Mouse (Mus musculus): ENCODE data around the gene Prep.

The Prep gene

GRCm38 (mm10) chr10:45104535-45105079 is 37.6 kb downstream of the Prep start:
- in situ Hi-C loops (cut with MboI; ENCODE audit: low pct_unique_long_range_greater_than_20kb in 1 of 2, low sequenced_read_pairs in 2 of 2, unreplicated experiment in 1 of 2) = no loop called here

- in situ Hi-C loops (cut with MboI; ENCODE audit: low pct_unique_long_range_greater_than_20kb in 1 of 2, low sequenced_read_pairs in 2 of 2, unreplicated experiment in 1 of 2) = no loop called here
Observed at GRCm38 (mm10) chr10:45106541-45106940, 39.5 kb downstream of the Prep start.

GRCm38 (mm10) chr10:45107313-45107712 is 40.3 kb downstream of the Prep start:
- in situ Hi-C loops (cut with MboI; ENCODE audit: low pct_unique_long_range_greater_than_20kb in 1 of 2, low sequenced_read_pairs in 2 of 2, unreplicated experiment in 1 of 2) = no loop called here

- in situ Hi-C loops (cut with MboI; ENCODE audit: low pct_unique_long_range_greater_than_20kb in 1 of 2, low sequenced_read_pairs in 2 of 2, unreplicated experiment in 1 of 2) = no loop called here
Observed at GRCm38 (mm10) chr10:45109041-45109440, 42.0 kb downstream of the Prep start.

- in situ Hi-C loops (cut with MboI; ENCODE audit: low pct_unique_long_range_greater_than_20kb in 1 of 2, low sequenced_read_pairs in 2 of 2, unreplicated experiment in 1 of 2) = no loop called here
Observed at GRCm38 (mm10) chr10:45109974-45110373, 43.0 kb downstream of the Prep start.

GRCm38 (mm10) chr10:45112927-45113326 is 45.9 kb downstream of the Prep start:
- in situ Hi-C loops (cut with MboI; ENCODE audit: low pct_unique_long_range_greater_than_20kb in 1 of 2, low sequenced_read_pairs in 2 of 2, unreplicated experiment in 1 of 2) = no loop called here

- in situ Hi-C loops (cut with MboI; ENCODE audit: low pct_unique_long_range_greater_than_20kb in 1 of 2, low sequenced_read_pairs in 2 of 2, unreplicated experiment in 1 of 2) = no loop called here
Observed at GRCm38 (mm10) chr10:45114462-45114861, 47.5 kb downstream of the Prep start.

- in situ Hi-C loops (cut with MboI; ENCODE audit: low pct_unique_long_range_greater_than_20kb in 1 of 2, low sequenced_read_pairs in 2 of 2, unreplicated experiment in 1 of 2) = no loop called here
Observed at GRCm38 (mm10) chr10:45116832-45117231, 49.8 kb downstream of the Prep start.

GRCm38 (mm10) chr10:45118389-45118788 is 51.4 kb downstream of the Prep start:
- in situ Hi-C loops (cut with MboI; ENCODE audit: low pct_unique_long_range_greater_than_20kb in 1 of 2, low sequenced_read_pairs in 2 of 2, unreplicated experiment in 1 of 2) = no loop called here

GRCm38 (mm10) chr10:45121637-45122036 is 54.6 kb downstream of the Prep start:
- in situ Hi-C loops (cut with MboI; ENCODE audit: low pct_unique_long_range_greater_than_20kb in 1 of 2, low sequenced_read_pairs in 2 of 2, unreplicated experiment in 1 of 2) = no loop called here

- in situ Hi-C loops (cut with MboI; ENCODE audit: low pct_unique_long_range_greater_than_20kb in 1 of 2, low sequenced_read_pairs in 2 of 2, unreplicated experiment in 1 of 2) = no loop called here
Observed at GRCm38 (mm10) chr10:45122476-45122875, 55.5 kb downstream of the Prep start.

GRCm38 (mm10) chr10:45123011-45123410 is 56.0 kb downstream of the Prep start:
- in situ Hi-C loops (cut with MboI; ENCODE audit: low pct_unique_long_range_greater_than_20kb in 1 of 2, low sequenced_read_pairs in 2 of 2, unreplicated experiment in 1 of 2) = no loop called here

- in situ Hi-C loops (cut with MboI; ENCODE audit: low pct_unique_long_range_greater_than_20kb in 1 of 2, low sequenced_read_pairs in 2 of 2, unreplicated experiment in 1 of 2) = no loop called here
Observed at GRCm38 (mm10) chr10:45129105-45129504, 62.1 kb downstream of the Prep start.

- in situ Hi-C loops (cut with MboI; ENCODE audit: low pct_unique_long_range_greater_than_20kb in 1 of 2, low sequenced_read_pairs in 2 of 2, unreplicated experiment in 1 of 2) = no loop called here
Observed at GRCm38 (mm10) chr10:45130004-45130403, 63.0 kb downstream of the Prep start.

GRCm38 (mm10) chr10:45132371-45132770 is 65.4 kb downstream of the Prep start:
- in situ Hi-C loops (cut with MboI; ENCODE audit: low pct_unique_long_range_greater_than_20kb in 1 of 2, low sequenced_read_pairs in 2 of 2, unreplicated experiment in 1 of 2) = no loop called here

GRCm38 (mm10) chr10:45136806-45137205 is 69.8 kb downstream of the Prep start:
- in situ Hi-C loops (cut with MboI; ENCODE audit: low pct_unique_long_range_greater_than_20kb in 1 of 2, low sequenced_read_pairs in 2 of 2, unreplicated experiment in 1 of 2) = no loop called here

GRCm38 (mm10) chr10:45139910-45140309 is 72.9 kb downstream of the Prep start:
- in situ Hi-C loops (cut with MboI; ENCODE audit: low pct_unique_long_range_greater_than_20kb in 1 of 2, low sequenced_read_pairs in 2 of 2, unreplicated experiment in 1 of 2) = no loop called here

- in situ Hi-C loops (cut with MboI; ENCODE audit: low pct_unique_long_range_greater_than_20kb in 1 of 2, low sequenced_read_pairs in 2 of 2, unreplicated experiment in 1 of 2) = no loop called here
Observed at GRCm38 (mm10) chr10:45140474-45141212, 73.6 kb downstream of the Prep start.

- in situ Hi-C loops (cut with MboI; ENCODE audit: low pct_unique_long_range_greater_than_20kb in 1 of 2, low sequenced_read_pairs in 2 of 2, unreplicated experiment in 1 of 2) = no loop called here
Observed at GRCm38 (mm10) chr10:45142359-45142758, 75.4 kb downstream of the Prep start.

Data from mouse embryonic stem cell (cell line).